Mouse (Mus musculus) ES-E14 (cell line): ENCODE measurements at regions not wholly inside any gene's neighbourhood (a gene's known extent, or its start where the extent isn't known, plus 50 kb on each side); places are given as distances from the start of the nearest gene placed in this dataset.

ENCODE experiments used
- DNase-seq: peaks from one replicate; pipeline ENCODE4 v3.0.0-alpha.2; 2013; ENCODE audit warnings: low read depth, low spot score
- H3K27ac ChIP-seq: 2 replicates; pipeline ENCODE4 v1.5.1; 2012; ENCODE audit warnings: low read depth, mild to moderate bottlenecking, low read length, moderate library complexity, mixed read lengths; ENCODE audit not compliant: poor library complexity, insufficient read depth, severe bottlenecking
- H3K36me3 ChIP-seq: 2 replicates; pipeline ENCODE4 v1.6.1; 2012; ENCODE audit warnings: mild to moderate bottlenecking, low read length, moderate library complexity, mixed read lengths; ENCODE audit not compliant: control insufficient read depth, poor library complexity, insufficient read depth, severe bottlenecking
- H3K4me1 ChIP-seq, 2 experiments: fragments of 150-350 bp in 1 of 2; sonication (generic) in 1 of 2; 2 replicates each; pipeline ENCODE4 v1.6.1; 2012; ENCODE audit warnings: low read length in 2 of 2, mild to moderate bottlenecking in 1 of 2, mixed read lengths in 1 of 2; ENCODE audit not compliant: control insufficient read depth in 2 of 2, insufficient read depth in 2 of 2, poor library complexity in 1 of 2
- H3K4me3 ChIP-seq, 2 experiments: fragments of 150-350 bp in 1 of 2; sonication (generic) in 1 of 2; 2 replicates each; pipeline ENCODE4 v1.5.1; 2012; ENCODE audit warnings: low read length in 2 of 2, low read depth in 1 of 2, mild to moderate bottlenecking in 1 of 2, mixed read lengths in 1 of 2; ENCODE audit not compliant: insufficient read depth in 1 of 2, poor library complexity in 1 of 2, severe bottlenecking in 1 of 2
- H3K9ac ChIP-seq: 2 replicates; pipeline ENCODE4 v1.6.1; 2012; ENCODE audit warnings: low read depth, mild to moderate bottlenecking, low read length, mixed read lengths; ENCODE audit not compliant: poor library complexity, insufficient read depth, severe bottlenecking
- H3K9me3 ChIP-seq: fragments of 150-350 bp; sonication (generic); 2 replicates; pipeline ENCODE4 v1.6.1; 2012; ENCODE audit warnings: low read depth, mild to moderate bottlenecking, low read length; ENCODE audit not compliant: control insufficient read depth, insufficient read depth
- CHD2 ChIP-seq: IDR thresholded peaks from 2 replicates; pipeline ENCODE4 v1.6.1; 2014; ENCODE audit warnings: mild to moderate bottlenecking, low read depth, low read length, inconsistent platforms
- HCFC1 ChIP-seq: IDR thresholded peaks from 2 replicates; pipeline ENCODE4 v1.6.1; 2012; ENCODE audit warnings: low read length, inconsistent platforms, borderline replicate concordance; ENCODE audit not compliant: insufficient read depth
- MAFK ChIP-seq: IDR thresholded peaks from 2 replicates; pipeline ENCODE4 v1.6.1; 2014; ENCODE audit warnings: mild to moderate bottlenecking, low read depth, low read length, inconsistent platforms; ENCODE audit not compliant: insufficient read depth
- ZC3H11A ChIP-seq: IDR thresholded peaks from 2 replicates; pipeline ENCODE4 v1.6.1; 2012; ENCODE audit warnings: low read depth, mild to moderate bottlenecking, inconsistent platforms, low read length, borderline replicate concordance
- ZNF384 ChIP-seq: IDR thresholded peaks from 2 replicates; pipeline ENCODE4 v1.6.1; 2012; ENCODE audit warnings: low read depth, low read length, inconsistent platforms
- in situ Hi-C, 2 experiments: fragments of 600-800 bp; cut with MboI; formaldehyde crosslinking; loops; one replicate each; pipeline ENCODE4 v1.15.1; 2025; ENCODE audit warnings: low sequenced_read_pairs in 2 of 2, inconsistent platforms in 1 of 2; ENCODE audit not compliant: unreplicated experiment in 2 of 2

DNA sequence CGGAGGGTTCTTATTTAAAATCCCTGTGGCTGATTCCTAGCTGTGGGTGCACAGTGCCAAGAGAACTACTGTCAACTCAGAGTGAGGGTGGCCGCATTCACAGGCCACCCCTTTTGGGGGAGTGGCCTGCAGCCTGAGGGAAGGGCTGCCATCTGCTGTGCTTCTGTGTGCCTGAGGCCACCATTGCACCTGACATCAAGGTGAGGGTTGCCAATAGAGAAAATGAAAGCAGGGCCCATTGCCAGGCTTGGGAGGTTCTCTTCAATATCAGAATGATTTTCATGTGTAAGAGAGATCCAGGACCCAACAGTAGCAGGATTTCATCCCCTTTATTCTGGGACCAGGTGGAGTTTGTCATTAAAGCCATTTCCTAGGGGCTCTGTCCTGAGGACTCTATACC, 127.2 kb upstream of the Smad3 start:
- H3K4me3 ChIP-seq, result no peak overlapping the region
- H3K4me1 ChIP-seq, result peaks cover 6 to 8% of the 10 kb centered on the region in 2 experiments
- in situ Hi-C loops, result no loop called here

DNA sequence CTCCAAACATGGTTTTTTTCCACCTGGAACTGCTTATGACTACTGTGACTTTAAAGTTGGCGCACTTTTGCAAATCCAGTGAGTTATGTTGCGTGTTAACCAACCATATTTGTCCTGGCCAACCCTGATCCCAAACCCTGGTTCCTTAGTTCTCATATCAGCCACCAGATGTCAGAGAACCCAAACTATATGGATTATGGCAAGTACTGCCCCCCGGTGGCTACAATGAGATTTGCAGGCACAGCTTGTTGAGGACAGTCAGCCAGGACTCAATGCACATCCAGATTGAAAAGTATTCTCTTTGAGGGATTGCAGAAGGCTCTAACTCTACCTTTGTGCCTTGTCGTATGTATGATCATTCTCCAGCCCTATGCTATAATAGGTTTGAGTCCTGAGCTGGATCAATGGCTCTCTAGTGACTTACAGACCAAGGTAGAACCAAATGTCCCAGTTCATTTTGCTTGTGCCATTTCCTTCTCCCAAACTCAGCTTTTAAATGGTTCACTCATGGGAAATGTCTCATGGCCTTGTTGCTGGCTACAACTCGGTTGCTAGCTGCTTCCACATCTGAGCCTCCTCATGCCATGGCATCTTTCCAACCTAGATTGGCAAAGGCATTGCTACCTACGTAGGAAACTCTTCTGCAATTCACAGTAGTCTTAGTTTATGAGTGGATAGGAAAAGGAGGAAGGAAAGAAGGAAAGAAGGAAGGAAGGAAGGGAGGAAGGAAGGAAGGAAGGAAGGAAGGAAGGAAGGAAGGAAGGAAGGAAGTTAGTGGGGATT, 126.1 kb upstream of the Smad3 start:
- Histone ChIP-seq H3K27ac (no peak overlapping the region), H3K9me3 (no peaks in the 10 kb centered on the region), H3K4me1 (peaks cover 9 to 12% of the 10 kb centered on the region in 2 experiments), H3K36me3 (no peaks in the 10 kb centered on the region), H3K4me3 (no peak overlapping the region), H3K9ac (no peak overlapping the region)
- peak; percentile 53 for DNase-seq
- in situ Hi-C loops, result no loop called here
- TF ChIP-seq CHD2 (no peak), ZNF384 (no peak), ZC3H11A (no peak), HCFC1 (no peak), MAFK (no peak)

More for the DNA sequence above, 127.2 kb upstream of the Smad3 start:
- DNase-seq, result no peak
- Histone ChIP-seq H3K27ac (no peak overlapping the region), H3K9me3 (no peaks in the 10 kb centered on the region), H3K9ac (no peak overlapping the region), H3K36me3 (no peaks in the 10 kb centered on the region)
- TF ChIP-seq MAFK (no peak), HCFC1 (no peak), ZNF384 (no peak), ZC3H11A (no peak), CHD2 (no peak)

DNA sequence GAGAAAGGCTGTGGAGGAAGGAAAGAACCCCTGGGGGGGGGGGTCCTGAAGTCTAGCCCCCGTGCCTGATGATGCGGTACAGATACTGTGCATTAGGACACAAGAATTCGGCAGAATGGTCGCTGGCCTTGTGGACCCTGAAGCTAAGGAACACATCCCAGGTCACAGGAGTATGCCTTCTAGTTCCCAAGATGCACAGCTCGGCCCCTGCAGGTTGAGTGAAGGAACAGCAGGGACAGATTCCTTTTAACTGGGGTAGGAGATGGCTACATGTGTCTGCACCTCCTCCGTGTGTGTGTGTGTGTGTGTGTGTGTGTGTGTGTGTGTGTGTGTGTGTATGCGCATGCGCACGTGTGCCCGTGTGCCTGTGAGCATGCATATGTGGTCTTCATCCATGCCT, 123.9 kb upstream of the Smad3 start:
- in situ Hi-C loops, result no loop called here
- no peak for DNase-seq
- Histone ChIP-seq H3K4me1 (peaks cover 11 to 26% of the 10 kb centered on the region in 2 experiments), H3K4me3 (no peak overlapping the region), H3K9ac (no peak overlapping the region), H3K27ac (no peak overlapping the region), H3K9me3 (no peaks in the 10 kb centered on the region), H3K36me3 (no peaks in the 10 kb centered on the region)
- TF ChIP-seq CHD2, result no peak
- no peak for TF ChIP-seq HCFC1
- TF ChIP-seq ZNF384, result no peak
- TF ChIP-seq ZC3H11A, result no peak
- TF ChIP-seq MAFK, result no peak

DNA sequence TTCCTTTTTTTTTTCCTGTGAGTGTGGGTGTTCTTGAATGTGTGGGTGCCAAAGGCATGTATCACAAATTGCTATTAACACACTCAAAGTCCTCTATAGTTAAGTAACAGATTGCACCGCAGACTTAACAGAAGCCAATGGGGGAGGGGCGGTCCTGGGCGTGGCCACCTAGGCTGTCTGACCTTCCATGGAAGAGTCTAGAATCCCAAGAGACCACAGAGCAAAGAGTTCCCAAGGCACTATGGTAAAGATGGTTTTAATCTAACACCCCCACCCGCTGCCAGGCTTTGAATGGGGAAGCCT, 123.4 kb upstream of the Smad3 start:
- peaks cover 11 to 26% of the 10 kb centered on the region in 2 experiments for H3K4me1 ChIP-seq
- no peaks in the 10 kb centered on the region for H3K9me3 ChIP-seq
- no peaks in the 10 kb centered on the region for H3K36me3 ChIP-seq
- in situ Hi-C loops, result no loop called here
- H3K9ac ChIP-seq, result no peak overlapping the region
- no peak overlapping the region for H3K27ac ChIP-seq
- no peak overlapping the region for H3K4me3 ChIP-seq
- TF ChIP-seq MAFK (no peak), ZC3H11A (no peak), ZNF384 (no peak), HCFC1 (no peak), CHD2 (no peak)
- no peak for DNase-seq
